Mouse (Mus musculus) heart, adult 18-20 months (tissue): ENCODE measurements around the gene Morf4l1. TPM values are rescaled to one million over a fixed set of nuclear protein-coding genes. Genes with fewer than 3 reads are reported as not detected.

Source experiments
- DNase-seq, 2 experiments: peaks; one replicate each; pipeline ENCODE4 v3.0.0; 2021 to 2022; ENCODE audit warnings: mixed read lengths in 1 of 2
- long read RNA-seq, 2 experiments: library from polyadenylated mRNA; stranded (forward); transcript quantifications; one replicate each; pipeline ENCODE4 v2.0.0; 2021
- total RNA-seq, 2 experiments: library from RNA; stranded (reverse); gene quantifications; 2 replicates each; pipeline ENCODE4 v1.2.3; 2021

Morf4l1 gene
- 100 to 1,000 TPM; 259 to 276 TPM for total RNA-seq
- long read RNA-seq, experiment 1, transcript Morf4l1-202 (12 exons, 1,824 nt) = major isoform, 61 of 83 reads
- long read RNA-seq, experiment 1, partial matches to known transcripts = 14 of 83 reads
- long read RNA-seq, experiment 1, other reads (novel, unspliced or antisense) = 6 of 83 reads
- long read RNA-seq, experiment 2, transcript Morf4l1-202 (12 exons, 1,824 nt) = major isoform, 18 of 37 reads
- long read RNA-seq, experiment 2, partial matches to known transcripts = 13 of 37 reads
- long read RNA-seq, experiment 2, other reads (novel, unspliced or antisense) = 4 of 37 reads

DNA sequence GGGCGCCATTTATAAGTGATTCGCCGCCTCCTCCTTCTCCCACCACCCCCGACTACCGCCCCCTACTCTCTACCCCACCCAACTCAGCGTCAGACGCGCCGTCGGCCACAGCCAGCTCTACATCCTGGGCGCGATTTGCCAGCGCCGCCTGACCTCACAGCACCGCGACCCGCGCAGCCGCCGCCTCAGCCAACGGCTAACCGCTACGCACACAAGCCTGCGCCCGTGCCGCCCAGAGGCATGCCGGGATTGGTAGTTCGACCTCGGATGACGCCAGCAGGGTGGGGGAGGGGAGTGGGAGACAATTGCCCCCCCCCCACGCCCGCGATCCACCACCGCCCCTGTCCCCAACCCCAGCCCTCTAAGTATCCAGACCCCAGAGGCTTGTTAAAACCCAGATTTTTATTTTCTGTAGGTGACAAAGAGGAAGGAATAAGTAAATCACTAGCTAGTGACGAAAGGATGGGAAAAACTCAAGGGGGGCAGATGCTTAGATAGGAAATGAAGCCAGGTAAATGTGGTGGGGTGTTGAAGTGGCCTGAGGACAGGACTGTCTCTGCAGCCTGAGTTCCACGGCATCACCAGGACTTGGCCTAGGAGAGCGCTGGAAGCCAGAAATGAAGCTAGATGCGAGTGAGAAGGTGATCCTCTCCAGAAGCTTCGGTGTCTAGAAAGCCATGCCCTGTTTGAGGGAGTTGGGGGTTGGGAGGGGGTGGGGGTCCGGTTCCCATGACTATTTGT is at the start of gene Morf4l1:
Gene Morf4l1, minus strand, starts transcription at position 208 of the 741 bp plus-strand sequence.
- peak; percentile 94 to 98 for DNase-seq

- DNase-seq = peak; percentile 78 to 83
Observed at GRCm38 (mm10) chr9:90163749-90164095, 49.1 kb upstream of the Morf4l1 start.

GRCm38 (mm10) chr9:90162926-90163748 is 48.6 kb upstream of the Morf4l1 start, which contains the start of gene Adamts7:
Adamts7 (plus strand) TSS chr9:90163069.
- peak in 1 of 2 experiments; percentile 75 for DNase-seq

GRCm38 (mm10) chr9:90162243-90162925 is 47.8 kb upstream of the Morf4l1 start:
- DNase-seq = peak in 1 of 2 experiments; percentile 84

GRCm38 (mm10) chr9:90146869-90147268 is 32.3 kb upstream of the Morf4l1 start:
- peak in 1 of 2 experiments; percentile 58 for DNase-seq

DNA sequence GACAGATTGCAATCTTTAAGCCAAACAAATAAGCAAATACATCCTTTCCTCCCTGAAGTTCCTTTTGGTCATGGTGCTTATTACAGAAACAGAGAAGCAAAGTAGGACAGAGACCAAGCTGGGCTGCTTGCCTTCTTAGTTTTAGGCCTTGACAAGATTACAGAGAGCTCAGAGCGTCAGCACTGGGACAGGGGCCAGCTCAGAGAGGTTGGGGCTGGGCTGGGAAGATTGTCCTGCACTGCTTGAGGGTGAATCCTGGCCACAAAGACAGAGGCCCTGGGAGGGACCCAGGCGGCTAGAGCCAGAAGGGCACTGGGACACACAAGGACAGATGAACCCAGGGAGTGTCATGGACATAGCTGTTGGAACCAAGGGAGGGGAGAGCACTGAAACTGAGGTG is 31.2 kb upstream of the Morf4l1 start:
- DNase-seq = peak; percentile 72 to 81

GRCm38 (mm10) chr9:90136678-90136965 is 22.0 kb upstream of the Morf4l1 start:
- peak; percentile 59 to 68 for DNase-seq

- DNase-seq = no peak
Observed at GRCm38 (mm10) chr9:90135963-90136677, 21.5 kb upstream of the Morf4l1 start.

DNA sequence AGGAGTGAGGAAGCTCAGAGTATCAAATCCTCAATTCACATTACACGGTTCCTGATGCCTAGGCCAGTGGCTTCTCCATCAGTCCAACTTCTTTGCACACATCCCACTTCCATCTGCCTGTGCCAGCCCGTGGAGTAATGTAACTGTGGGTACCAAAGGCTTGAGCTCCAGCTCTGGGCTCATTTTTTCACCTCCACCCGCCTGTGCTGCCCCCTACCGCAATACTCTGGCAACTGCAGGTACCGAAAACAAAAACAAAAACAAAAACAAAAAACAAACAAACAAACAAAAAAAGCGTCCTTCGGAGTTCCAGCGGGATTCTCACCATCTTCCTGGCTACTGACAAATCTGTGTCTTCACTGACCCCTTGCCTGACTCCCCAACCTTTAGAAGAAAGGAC is 20.9 kb upstream of the Morf4l1 start:
- DNase-seq = no peak

DNA sequence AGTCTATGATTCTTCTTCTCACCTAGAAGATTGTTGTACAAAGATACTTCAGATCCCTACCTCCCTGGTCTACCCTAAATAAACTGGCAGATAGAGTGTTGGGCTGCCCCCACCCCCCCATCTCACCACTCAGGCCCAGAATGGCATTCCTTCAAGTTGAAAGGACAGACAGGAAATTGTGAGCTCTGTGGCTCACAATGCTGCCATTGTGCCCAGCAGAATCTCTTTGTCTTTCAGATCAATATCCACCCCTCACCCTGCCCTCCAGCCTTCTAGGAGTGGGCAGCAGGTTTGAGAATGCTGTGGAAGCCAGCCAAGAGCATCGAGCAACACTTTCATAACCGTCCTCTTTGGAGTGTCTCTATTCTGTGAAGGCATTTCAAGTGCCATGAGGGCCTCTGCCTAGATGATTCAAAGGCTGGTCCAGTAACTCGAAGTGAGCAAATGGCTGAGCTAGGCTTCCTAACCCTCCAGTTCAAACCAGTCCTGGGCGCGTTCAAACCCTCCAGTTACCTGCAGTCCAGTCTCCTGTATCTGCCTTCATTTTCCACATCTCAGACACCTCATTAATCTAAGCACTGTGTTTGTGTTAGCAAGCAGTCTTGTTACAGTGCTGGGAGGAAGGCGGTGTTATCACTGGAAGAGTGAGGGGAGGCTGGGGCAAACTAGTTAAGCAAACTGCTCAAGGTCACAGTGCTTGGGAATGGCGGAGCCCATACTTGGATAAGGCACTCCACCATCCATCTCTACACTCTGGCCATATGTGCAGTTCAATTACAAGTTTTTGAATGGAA is 19.2 kb upstream of the Morf4l1 start:
- peak in 1 of 2 experiments; percentile 11 for DNase-seq

GRCm38 (mm10) chr9:90128636-90129201 is 14.1 kb upstream of the Morf4l1 start:
- DNase-seq = peak in 1 of 2 experiments; percentile 73

DNA sequence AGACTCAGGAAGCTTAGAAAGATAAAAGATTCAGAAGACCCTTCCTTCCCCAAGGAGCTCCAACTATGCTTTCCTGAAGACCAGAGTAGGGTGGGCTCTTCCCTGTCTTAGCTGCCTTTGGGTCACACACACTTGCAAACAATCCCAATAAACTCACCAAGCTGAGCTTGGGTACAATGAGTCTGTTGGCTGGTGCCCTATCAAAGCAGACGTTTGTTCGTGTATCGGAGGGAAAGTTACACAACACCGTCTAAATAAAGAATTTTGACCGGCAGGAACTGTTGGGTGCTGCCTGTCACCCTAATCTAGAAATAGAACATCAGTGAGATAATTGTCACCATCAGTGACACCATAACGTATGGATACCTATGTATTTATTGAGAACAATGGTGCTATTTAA is 12.6 kb upstream of the Morf4l1 start:
- DNase-seq = peak in 1 of 2 experiments; percentile 59

DNA sequence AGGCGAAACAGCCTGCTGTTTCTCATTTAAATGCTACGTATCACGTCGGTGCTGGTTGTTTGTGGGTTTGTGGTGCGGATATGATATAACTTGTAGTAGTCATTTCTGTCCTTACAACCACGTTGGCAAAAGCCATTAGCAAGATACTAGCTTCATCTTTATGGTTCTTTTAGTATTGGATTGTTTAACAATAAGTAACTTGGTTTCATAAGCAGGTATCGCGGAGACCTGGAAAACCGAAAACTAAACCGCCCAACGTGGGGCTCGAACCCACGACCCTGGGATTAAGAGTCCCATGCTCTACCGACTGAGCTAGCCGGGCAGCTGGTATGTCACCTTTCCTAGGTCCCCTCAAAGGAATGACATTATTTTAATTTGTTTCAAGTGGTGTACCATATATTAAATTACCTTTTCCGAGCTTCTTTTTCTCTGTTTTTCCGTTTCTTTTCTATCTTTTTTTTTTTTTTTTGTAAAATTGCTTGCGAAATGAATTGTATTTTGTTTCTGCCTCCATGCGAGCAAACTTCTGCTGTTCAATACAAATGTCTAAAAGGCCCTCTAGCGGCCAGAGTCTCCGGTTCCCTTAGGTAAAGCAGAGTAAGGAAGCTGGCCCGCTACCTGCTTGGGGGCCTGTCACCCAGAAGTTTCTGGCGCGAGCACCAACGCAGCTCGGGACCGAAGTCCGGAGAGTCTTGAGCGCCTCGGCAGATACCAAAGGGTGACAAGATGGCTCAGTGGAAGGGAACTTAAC is 11.9 kb upstream of the Morf4l1 start:
- DNase-seq = peak; percentile 90 to 92

GRCm38 (mm10) chr9:90125416-90126099 is 11.0 kb upstream of the Morf4l1 start:
- DNase-seq = no peak

DNA sequence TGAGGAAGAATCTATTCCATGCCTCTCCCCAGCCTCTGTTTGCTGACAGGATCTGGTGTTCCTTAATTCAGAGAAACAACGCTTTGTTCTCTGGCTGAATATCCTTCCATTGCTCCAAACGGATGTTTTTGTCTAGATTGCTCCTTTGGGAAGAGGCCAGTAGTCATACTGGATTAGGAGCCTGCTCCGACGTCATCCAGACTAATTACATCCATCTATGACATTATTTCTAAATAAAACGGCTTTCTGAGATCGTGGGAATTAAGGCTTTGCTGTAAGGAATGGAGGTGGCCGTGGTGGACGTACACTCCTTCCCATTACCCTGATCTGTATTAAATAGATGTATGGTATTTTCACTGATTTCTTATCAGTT is 10.3 kb upstream of the Morf4l1 start:
- peak; percentile 66 to 67 for DNase-seq

GRCm38 (mm10) chr9:90124156-90124872 is 9.7 kb upstream of the Morf4l1 start:
- no peak for DNase-seq

GRCm38 (mm10) chr9:90122246-90122740 is 7.7 kb upstream of the Morf4l1 start:
- DNase-seq = peak in 1 of 2 experiments; percentile 63

DNA sequence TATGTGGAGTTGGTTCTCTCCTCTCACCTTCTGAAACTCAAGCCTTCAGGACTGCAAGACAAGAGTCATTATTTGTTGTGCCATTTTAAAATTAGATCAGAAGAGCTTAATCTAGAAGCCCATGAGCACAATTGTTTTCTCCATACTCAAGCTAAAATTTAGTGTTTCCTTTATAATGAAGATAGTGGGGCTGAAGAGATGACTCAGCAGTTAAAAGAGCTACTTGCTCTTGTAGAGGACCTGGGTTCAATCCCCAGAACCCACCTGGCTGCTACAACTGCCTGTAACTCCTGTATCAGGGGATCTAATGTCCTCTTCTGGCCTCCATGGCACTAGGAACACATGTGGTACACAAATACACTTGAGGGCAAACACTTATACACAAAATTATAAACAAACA is 2.7 kb upstream of the Morf4l1 start:
- no peak for DNase-seq
